Mouse (Mus musculus) stomach, embryonic 16.5 days (tissue): ENCODE data around the gene Auts2. TPM values are rescaled to one million over a fixed set of nuclear protein-coding genes. Genes with fewer than 3 reads are reported as not detected.

Experiments used
- ATAC-seq: fragments of 200-750 bp; cut with Nextera tagmentation; 2 replicates; pipeline ENCODE4 v1.8.0; 2017; ENCODE audit warnings: moderate number of reproducible peaks, moderate TSS enrichment; ENCODE audit not compliant: insufficient read depth, low FRiP score
- H3K27ac ChIP-seq: fragments of 300-500 bp; sonication (generic); 2 replicates; pipeline ENCODE4 v1.5.1; 2014; ENCODE audit warnings: low read length
- H3K27me3 ChIP-seq: fragments of 300-500 bp; sonication (generic); 2 replicates; pipeline ENCODE4 v1.6.1; 2014; ENCODE audit warnings: low read length, control low read depth, mixed read lengths; ENCODE audit not compliant: control insufficient read depth, insufficient read depth
- H3K36me3 ChIP-seq: fragments of 300-500 bp; sonication (generic); 2 replicates; pipeline ENCODE4 v1.6.1; 2014; ENCODE audit warnings: low read length; ENCODE audit not compliant: control insufficient read depth, insufficient read depth
- H3K4me1 ChIP-seq: fragments of 300-500 bp; sonication (generic); 2 replicates; pipeline ENCODE4 v1.6.1; 2014; ENCODE audit warnings: low read length, control low read depth, mixed read lengths; ENCODE audit not compliant: control insufficient read depth, insufficient read depth
- H3K4me2 ChIP-seq: fragments of 300-500 bp; sonication (generic); 2 replicates; pipeline ENCODE4 v1.6.1; 2014; ENCODE audit warnings: low read depth, low read length, mixed read lengths
- H3K4me3 ChIP-seq: fragments of 300-500 bp; sonication (generic); replicated peaks from 2 replicates; pipeline ENCODE4 v1.5.1; 2014; ENCODE audit warnings: mild to moderate bottlenecking, low read length
- H3K9ac ChIP-seq: fragments of 300-500 bp; sonication (generic); 2 replicates; pipeline ENCODE4 v1.6.1; 2014; ENCODE audit warnings: low read length
- H3K9me3 ChIP-seq: fragments of 300-500 bp; sonication (generic); replicated peaks from 2 replicates; pipeline ENCODE4 v1.6.1; 2016; ENCODE audit warnings: low read length, control low read depth; ENCODE audit not compliant: control insufficient read depth
- WGBS: fragments of 180-500 bp; shearing (Covaris S2); extraction: QIAGEN DNeasy Blood & Tissue Kit; methylation state at CpG from one replicate; pipeline ENCODE4 v1.1.7; 2014; 5-methylcytosine and 5-hydroxymethylcytosine counted together
- polyA plus RNA-seq: library from polyadenylated mRNA; unstranded; fragments of >200 nt; fragmentation: Nextera tagmentation; extraction: Ambion mirVana; gene quantifications from 2 replicates; pipeline ENCODE4 v1.2.1, GENCODE M21; 2015

Auts2 gene
- polyA plus RNA-seq, 1 experiment from 2014 or later = 20.1 TPM

DNA sequence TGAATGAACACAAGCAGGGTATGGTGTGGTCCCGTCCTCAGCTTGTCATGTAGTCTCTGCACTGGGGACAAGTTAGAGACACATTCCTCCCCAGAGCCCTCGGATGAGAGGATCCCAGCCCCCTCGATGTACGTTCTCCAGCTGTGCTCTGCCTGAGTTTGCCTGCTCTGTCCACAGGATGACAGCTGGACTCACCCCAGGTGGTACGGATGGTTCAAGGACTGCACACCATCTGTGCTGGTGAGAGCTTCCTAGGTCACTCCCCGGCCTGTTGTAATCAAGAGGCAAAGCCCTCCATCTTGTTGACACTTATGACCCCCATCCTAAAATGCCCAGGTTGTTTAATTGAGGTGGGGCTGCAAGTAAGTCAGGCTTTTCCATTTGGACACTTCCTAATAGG, 839.4 kb downstream of the Auts2 start:
- WGBS = 54% methylated on average over 6 of the region's 6 CpGs
- Histone ChIP-seq H3K4me2 (no peak overlapping the region), H3K27me3 (no peaks in the 10 kb centered on the region), H3K9me3 (no peaks in the 10 kb centered on the region), H3K9ac (no peak overlapping the region), H3K4me1 (no peaks in the 10 kb centered on the region), H3K27ac (no peak overlapping the region), H3K36me3 (no peaks in the 10 kb centered on the region), H3K4me3 (no peak overlapping the region)
- no peak for ATAC-seq

DNA sequence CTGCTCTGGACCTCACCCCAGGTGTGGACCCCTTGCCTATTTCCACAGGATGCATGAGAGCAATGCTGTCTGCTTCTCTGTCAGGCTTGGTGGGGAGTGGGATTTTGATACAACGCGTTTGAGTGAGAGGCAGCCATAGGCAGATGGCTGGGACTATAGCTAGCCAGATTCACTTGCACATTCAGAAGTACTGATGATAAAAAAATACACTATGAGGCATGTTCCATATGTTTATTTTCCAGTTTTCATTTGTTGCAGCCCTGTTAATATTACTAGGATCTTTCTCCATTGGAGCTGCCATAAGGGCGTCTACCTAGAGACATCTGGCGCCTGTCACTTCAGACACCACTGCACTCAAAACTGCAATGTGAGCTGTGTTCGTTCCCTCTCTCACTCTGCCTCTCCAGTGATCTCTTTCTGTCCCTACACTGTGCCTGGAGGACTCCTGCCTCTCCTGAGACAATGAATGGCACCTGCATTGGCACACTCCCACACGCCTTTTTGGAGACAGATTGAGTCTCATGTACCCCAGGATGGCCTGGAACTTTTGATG, 840.2 kb downstream of the Auts2 start:
- ATAC-seq = no peak; the same call in 1 of the 2 replicates
- H3K4me3 ChIP-seq = no peak overlapping the region
- no peak overlapping the region for H3K4me2 ChIP-seq
- H3K4me1 ChIP-seq = no peaks in the 10 kb centered on the region
- no peak overlapping the region for H3K9ac ChIP-seq
- H3K36me3 ChIP-seq = no peaks in the 10 kb centered on the region
- WGBS = 79% methylated on average over 6 of the region's 6 CpGs
- H3K27me3 ChIP-seq = no peaks in the 10 kb centered on the region
- H3K9me3 ChIP-seq = no peaks in the 10 kb centered on the region
- no peak overlapping the region for H3K27ac ChIP-seq

DNA sequence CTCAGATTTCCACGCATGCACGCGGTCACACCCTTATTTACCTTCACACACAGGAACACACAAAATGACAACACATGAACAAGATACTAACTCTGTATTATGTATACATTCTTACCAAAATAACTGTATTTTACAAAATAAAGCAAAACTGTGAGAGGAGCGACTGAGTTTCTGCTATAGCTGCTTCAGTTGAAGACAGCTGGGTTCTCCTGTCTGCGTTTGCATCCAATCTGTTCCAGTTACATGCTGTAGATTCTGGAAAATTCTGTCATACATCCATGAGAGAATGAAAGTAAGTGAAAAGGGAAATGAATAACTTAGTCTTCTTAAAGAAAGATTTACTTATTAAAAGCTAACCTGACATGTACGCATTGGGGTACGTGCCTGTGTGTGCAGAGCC, 844.2 kb downstream of the Auts2 start:
- Histone ChIP-seq H3K4me1 (no peaks in the 10 kb centered on the region), H3K9me3 (no peaks in the 10 kb centered on the region), H3K9ac (no peak overlapping the region), H3K27me3 (no peaks in the 10 kb centered on the region), H3K36me3 (no peaks in the 10 kb centered on the region), H3K4me3 (no peak overlapping the region), H3K27ac (no peak overlapping the region), H3K4me2 (no peak overlapping the region)
- 95% methylated on average over 7 of the region's 7 CpGs for WGBS
- no peak for ATAC-seq

DNA sequence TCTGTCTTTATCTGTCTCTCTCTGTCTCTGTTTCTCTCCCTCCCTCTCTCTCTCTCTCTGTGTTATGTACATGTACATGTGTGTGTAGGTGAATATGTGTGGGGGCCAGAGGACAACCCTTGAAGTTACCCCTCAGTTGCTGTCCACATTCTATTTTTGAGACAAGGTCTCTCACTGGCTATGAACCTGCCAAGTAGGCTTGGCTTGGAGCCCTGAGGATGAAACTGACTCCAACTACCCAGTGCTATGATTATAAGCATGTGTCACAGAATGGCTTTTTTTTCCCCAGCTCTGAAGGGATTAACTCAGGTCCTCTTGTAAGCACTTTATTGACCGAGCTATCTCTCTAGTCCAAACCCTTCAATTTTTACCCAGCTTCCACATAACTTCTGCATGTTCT, 852.4 kb downstream of the Auts2 start:
- Histone ChIP-seq H3K4me3 (no peak overlapping the region), H3K9me3 (no peaks in the 10 kb centered on the region), H3K36me3 (no peaks in the 10 kb centered on the region), H3K27me3 (no peaks in the 10 kb centered on the region), H3K4me1 (no peaks in the 10 kb centered on the region), H3K27ac (no peak overlapping the region), H3K4me2 (no peak overlapping the region), H3K9ac (no peak overlapping the region)
- no peak for ATAC-seq
- WGBS = 73% methylated on average over 1 of the region's 1 CpGs

DNA sequence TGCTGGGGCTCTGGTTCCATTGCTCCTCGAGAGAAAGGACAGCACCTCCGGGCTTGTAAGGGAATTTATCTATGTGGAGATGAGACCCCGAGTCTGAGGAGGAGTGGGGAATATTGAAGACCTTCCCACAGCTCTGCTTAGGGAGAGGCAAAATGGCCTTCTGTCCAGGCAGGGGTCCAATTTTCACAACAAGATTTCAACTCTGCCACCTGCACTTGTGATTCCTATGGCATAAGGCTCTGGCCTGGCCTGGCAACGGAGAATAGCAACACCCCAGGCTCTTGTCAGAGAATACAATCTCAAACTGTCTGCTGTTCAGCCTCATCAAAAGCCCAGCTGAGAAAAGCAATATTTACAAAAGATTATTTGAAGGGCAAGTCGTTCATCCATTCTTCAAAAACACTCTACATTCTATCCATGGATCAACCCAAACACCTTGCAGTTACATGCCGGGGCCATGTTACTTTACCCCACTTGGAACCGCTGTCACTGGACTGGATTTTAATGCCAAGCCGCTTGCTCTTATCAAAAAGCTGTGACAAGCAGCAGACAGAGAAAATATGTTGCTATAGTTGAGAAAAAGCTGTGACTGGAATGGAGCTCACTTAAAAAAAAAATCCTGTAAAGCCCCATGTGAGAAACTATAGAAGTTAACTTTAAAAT, 856.1 kb downstream of the Auts2 start:
- Histone ChIP-seq H3K9ac (no peak overlapping the region), H3K27ac (no peak overlapping the region), H3K4me3 (no peak overlapping the region), H3K36me3 (no peaks in the 10 kb centered on the region), H3K27me3 (no peaks in the 10 kb centered on the region), H3K9me3 (no peaks in the 10 kb centered on the region), H3K4me2 (no peak overlapping the region), H3K4me1 (no peaks in the 10 kb centered on the region)
- no peak for ATAC-seq
- WGBS = 71% methylated on average over 8 of the region's 8 CpGs

DNA sequence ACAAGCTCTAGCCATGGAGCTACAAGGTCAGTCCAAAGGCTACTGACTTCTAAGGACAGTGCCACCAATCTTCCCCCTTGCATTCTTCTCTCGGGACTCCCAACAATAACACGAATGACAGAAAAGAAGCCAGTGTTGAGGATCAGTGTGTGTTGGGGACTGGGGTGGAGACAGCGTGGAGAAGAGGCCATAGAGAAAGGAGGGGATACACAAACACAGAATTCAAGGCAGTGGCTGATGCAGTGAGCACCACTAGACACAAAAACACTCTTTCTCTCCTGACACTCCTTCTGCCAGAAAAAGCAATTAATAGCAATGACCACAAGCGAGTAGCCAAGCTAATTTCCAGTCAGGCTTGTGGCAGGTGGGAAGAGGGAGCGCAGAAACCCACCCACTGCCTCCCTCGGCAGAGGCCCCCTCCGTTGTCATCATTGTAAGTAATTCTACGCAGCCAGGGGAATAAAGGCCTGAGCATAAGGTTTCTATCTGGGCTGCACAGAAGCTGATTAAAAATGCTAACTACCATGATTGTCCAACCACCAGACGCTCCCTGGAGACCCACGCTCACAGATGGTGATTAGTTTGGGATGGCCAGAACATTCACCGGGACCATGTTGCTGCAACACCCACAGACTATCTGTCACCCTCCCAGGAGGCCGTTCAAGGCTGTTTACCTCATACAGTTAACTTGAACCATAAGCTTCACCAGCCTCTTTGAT, 862.9 kb downstream of the Auts2 start:
- Histone ChIP-seq H3K4me1 (no peaks in the 10 kb centered on the region), H3K27ac (no peak overlapping the region), H3K9me3 (no peaks in the 10 kb centered on the region), H3K4me3 (no peak overlapping the region), H3K36me3 (no peaks in the 10 kb centered on the region), H3K27me3 (no peaks in the 10 kb centered on the region), H3K4me2 (no peak overlapping the region), H3K9ac (no peak overlapping the region)
- WGBS = 77% methylated on average over 12 of the region's 12 CpGs
- no peak for ATAC-seq

DNA sequence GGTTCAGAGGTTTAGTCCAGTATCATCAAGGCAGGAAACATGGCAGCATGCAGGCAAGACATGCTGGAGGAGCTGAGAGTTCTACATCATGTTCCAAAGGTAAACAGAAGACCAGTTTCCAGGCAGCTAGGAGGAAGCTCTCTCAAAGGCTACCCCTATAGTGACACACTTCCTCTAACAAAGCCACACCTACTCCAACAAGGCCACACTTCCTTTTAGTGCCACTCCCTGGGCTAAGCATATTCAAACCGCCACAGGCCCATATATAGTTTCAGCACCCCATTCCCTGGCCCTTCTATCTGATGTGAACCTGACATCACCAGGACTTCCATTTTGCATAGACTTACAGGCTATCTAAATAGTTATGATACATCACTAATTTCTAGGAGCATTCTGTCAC, 863.6 kb downstream of the Auts2 start:
- Histone ChIP-seq H3K4me3 (no peak overlapping the region), H3K4me1 (no peaks in the 10 kb centered on the region), H3K27ac (no peak overlapping the region), H3K9ac (no peak overlapping the region), H3K4me2 (no peak overlapping the region), H3K9me3 (no peaks in the 10 kb centered on the region), H3K27me3 (no peaks in the 10 kb centered on the region), H3K36me3 (no peaks in the 10 kb centered on the region)
- ATAC-seq = no peak
- WGBS = 95% methylated on average over 1 of the region's 1 CpGs

DNA sequence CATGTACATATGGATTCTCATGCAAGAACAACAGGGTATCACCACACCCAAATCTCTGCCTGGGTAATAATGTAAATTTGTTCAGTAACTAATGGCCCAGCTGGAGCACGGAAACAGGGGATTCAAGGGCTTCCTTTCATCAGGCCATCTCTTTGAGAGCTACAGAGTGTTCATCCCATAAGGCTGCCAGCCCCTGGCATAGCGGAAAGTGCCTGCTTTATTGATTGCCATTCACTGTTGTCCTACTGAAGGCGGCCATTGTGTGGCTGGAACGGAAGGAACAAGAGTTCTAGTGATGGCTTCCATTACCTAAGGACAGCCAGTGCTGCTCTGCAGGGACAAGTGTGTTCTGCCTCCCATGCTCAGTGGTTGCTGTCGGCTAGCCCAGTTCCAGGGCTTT, 865.6 kb downstream of the Auts2 start:
- no peak for ATAC-seq
- Histone ChIP-seq H3K9ac (no peak overlapping the region), H3K4me1 (no peaks in the 10 kb centered on the region), H3K4me2 (no peak overlapping the region), H3K27me3 (no peaks in the 10 kb centered on the region), H3K27ac (no peak overlapping the region), H3K4me3 (no peak overlapping the region), H3K9me3 (no peaks in the 10 kb centered on the region), H3K36me3 (no peaks in the 10 kb centered on the region)
- WGBS = 80% methylated on average over 5 of the region's 5 CpGs

DNA sequence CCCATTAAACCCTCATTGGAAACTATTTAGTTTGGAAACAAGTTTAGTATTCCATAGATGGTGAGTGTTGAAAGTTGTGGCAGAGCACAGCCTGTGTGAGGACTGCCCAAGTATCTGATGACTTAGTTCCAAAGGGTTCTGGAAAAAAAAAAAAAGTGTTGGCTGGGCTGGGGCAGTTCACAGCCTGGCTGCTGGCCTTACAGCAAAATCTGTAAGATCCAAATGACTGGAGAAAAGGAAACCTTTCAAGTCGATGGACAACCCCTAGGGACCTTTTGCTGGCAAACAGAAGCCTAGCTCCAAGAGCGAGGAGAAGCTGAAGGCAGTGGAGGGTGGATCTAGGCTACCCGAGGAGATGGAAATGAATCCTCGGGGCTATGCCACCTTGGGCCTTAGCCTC, 869.4 kb downstream of the Auts2 start:
- Histone ChIP-seq H3K9ac (no peak overlapping the region), H3K36me3 (no peaks in the 10 kb centered on the region), H3K4me2 (no peak overlapping the region), H3K4me3 (no peak overlapping the region), H3K4me1 (no peaks in the 10 kb centered on the region), H3K27me3 (no peaks in the 10 kb centered on the region), H3K27ac (no peak overlapping the region), H3K9me3 (no peaks in the 10 kb centered on the region)
- WGBS = 81% methylated on average over 4 of the region's 4 CpGs
- ATAC-seq = no peak
